Mouse (Mus musculus): Measurements from ENCODE around the gene Olfr622.

DNA sequence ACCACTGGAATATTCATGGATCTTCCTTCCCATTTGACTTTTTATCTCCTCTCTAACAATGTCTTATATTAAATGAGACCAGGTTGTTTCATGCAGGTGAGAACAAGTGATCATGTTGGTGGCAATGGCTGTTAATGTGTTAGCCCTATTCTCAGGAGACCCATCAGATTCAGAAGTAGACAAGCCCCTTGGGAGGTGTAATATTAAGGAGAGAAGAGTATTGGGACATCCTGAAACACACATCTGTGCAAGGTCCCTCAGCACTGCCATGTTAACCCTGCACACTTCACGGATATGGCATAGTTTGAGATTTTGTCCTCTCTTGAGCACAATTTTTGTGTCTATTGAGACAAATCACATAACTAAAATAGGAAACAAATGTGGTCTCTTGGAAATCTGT, at the start of gene Olfr622:
- TF ChIP-seq GATA1 (IDR thresholded peaks at IDR 0.05; ENCODE audit: low read length), result no peak
- TF ChIP-seq TAL1 (IDR thresholded peaks at IDR 0.05; ENCODE audit: low read length), result no peak
